Mouse (Mus musculus) CD4-positive, CD25-positive, alpha-beta regulatory T cell, adult 9 weeks (primary cell): ENCODE results near the gene Hspa8. TPM values are rescaled to one million over a fixed set of nuclear protein-coding genes. Genes with fewer than 3 reads are reported as not detected.

Experiments
- polyA plus RNA-seq: library from polyadenylated mRNA; unstranded; fragments of 100-300 nt; shearing (Covaris generic); gene quantifications from one replicate; pipeline ENCODE4 v1.2.1, GENCODE M21; 2017

The Hspa8 gene
- polyA plus RNA-seq: 2,186 TPM

DNA sequence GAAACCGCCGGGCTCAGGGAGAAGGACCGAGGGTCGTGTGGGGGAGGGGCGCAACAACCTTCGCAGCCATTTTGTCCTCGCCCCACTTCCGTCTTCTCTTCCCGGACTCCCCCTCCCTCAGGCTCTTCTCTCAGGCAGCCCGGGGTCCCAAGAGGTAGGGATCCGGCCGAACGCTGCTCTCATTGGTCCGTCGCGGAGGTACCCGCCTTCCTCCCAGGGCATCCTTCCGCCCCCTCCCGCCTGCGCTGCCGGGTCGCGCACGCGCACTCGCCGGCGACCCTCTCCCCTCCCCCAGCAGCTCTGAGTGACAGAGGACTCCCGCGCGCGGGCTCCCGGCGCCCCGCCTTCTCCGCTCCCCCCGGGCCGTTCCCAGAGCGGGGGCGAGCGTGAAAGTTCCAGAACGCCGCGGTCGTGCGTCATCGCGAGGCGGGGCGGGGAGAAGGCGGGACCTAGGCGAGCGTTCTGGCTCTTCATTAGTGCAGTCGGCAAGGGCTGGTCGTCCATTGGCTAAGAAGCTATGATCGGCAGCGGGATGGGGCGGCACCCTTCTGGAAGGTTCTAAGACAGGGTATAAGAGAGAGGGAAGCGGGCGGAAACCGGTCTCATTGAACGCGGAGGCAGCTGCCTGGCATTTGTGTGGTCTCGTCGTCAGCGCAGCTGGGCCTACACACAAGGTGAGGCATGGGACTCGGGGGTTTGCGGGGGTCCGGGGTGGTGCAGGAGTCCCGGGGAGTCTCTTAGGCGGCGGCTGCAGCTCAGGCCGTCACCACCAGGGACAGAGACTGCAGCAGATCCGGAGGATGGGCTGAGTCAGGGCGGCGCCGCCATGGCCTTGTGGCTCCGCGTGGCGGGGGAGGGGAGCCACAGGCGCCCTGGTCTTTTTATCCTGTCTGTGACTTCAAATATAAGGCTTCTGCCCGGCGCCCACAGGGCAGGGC lies at the start of gene Hspa8:
Gene Hspa8, plus strand, starts transcription at position 310 of the 938 bp plus-strand sequence.

Other genes with a start within 250 kb of the Hspa8 start
- gene Gm21915, start 130.4 kb upstream of the Hspa8 start, polyA plus RNA-seq: not detected
- not detected for gene Clmp, start 115.0 kb upstream of the Hspa8 start, polyA plus RNA-seq
- gene Bsx, start 73.1 kb downstream of the Hspa8 start, polyA plus RNA-seq: not detected
- not detected for gene Jhy, start 163.1 kb downstream of the Hspa8 start, polyA plus RNA-seq
- 3.9 TPM for gene Crtam, start 203.6 kb downstream of the Hspa8 start, polyA plus RNA-seq